Mouse (Mus musculus) erythroblast, embryonic 14.5 days (primary cell): ENCODE data around the gene Olfr464.

ENCODE experiments used
- GATA1 ChIP-seq: IDR thresholded peaks from 2 replicates; pipeline ENCODE4 v1.6.1; 2012; ENCODE audit warnings: low read length, inconsistent platforms, mixed read lengths
- TAL1 ChIP-seq: IDR thresholded peaks from 3 replicates; pipeline ENCODE4 v1.6.1; 2012; ENCODE audit warnings: low read length, inconsistent platforms, mixed read lengths

DNA sequence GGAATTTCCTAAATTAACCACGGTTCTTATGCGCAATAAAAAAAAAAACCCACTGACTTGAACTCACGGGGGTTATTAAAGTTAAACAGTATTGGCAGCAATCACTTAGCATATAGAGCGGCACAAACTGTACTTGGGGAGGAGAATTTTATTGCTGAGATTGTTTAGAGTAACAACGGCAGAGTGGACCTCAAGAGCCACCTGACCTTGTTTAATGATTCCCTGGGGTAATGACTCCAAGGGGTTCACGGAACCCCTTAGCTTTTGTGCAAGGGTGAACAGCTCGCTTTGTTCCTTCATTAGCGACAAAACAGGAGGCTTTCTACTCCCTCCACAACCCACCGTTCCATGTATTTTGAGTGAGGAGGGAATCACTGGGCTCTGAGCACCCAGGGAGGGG lies 40.9 kb downstream of the Olfr464 start:
- no peak for TF ChIP-seq TAL1
- no peak for TF ChIP-seq GATA1
